Mouse (Mus musculus): Measurements from ENCODE around the gene Ankrd9.

GRCm38 (mm10) chr12:110975838-110976468, 2.9 kb downstream of the Ankrd9 start:
- no peak for TF ChIP-seq GATA1 (IDR thresholded peaks at IDR 0.05; ENCODE audit: low read length)
- no peak for TF ChIP-seq TAL1 (IDR thresholded peaks at IDR 0.05; ENCODE audit: low read length)

Data from erythroblast, embryonic 14.5 days (primary cell).